ENCODE assay signal across 10 mouse cellular contexts in the genomic region with DNA sequence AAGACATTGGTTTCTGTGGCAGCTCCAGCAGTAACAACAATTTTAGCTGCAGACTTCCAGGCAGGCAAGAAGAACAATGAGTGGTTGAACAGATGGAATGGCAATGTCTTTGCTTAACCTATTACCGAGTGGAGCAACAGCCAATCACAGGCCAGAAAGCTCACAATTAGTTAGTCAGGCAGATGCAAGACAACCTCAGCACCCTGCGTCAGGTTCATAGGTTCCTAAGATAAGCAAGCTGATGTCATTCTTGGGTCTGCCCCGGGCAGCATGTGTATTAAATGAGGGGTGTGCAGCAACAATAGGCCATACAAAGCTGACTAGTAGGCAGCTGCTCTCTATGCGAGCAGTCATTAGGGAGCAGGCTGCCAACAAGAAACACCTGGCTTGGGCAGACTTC. TPM values are rescaled to one million over a fixed set of nuclear protein-coding genes. Genes with fewer than 3 reads are reported as not detected.
DNase-seq lines count a peak whose midpoint lies in the region; ATAC-seq and TF ChIP-seq lines count a peak whose summit lies in the region.
"Had no signal": no experiment of that assay in that cellular context is flagged by ENCODE, and none has a peak within 500 bp of the region (broad histone marks: within the 10 kb centered on the region; RNA-seq: fewer than 3 reads in every experiment).

No protein-coding gene starts in this region.

- H3K27me3 ChIP-seq in embryonic facial prominence, embryonic 10.5 days (replicated peaks; ENCODE audit: low read depth, poor library complexity, severe bottlenecking), result no peaks in the 10 kb centered on the region
- H3K27me3 ChIP-seq in hindbrain, embryonic 11.5 days (ENCODE audit: control insufficient read depth, insufficient read depth, low read length), result no peaks in the 10 kb centered on the region
- H3K27me3 ChIP-seq in midbrain, embryonic 15.5 days (replicated peaks), result no peaks in the 10 kb centered on the region
- H3K27me3 ChIP-seq: limb, embryonic 15.5 days had no signal

- H3K9me3 ChIP-seq in embryonic facial prominence, embryonic 10.5 days, result no peaks in the 10 kb centered on the region
- no peaks in the 10 kb centered on the region for H3K9me3 ChIP-seq in hindbrain, embryonic 11.5 days (ENCODE audit: control insufficient read depth, low read length)
- no peaks in the 10 kb centered on the region for H3K9me3 ChIP-seq in midbrain, embryonic 15.5 days
- H3K9me3 ChIP-seq: limb, embryonic 15.5 days had no signal

- peak; percentile 95 for DNase-seq in brain, embryonic 14.5 days (ENCODE audit: low read depth)
- peak; percentile 51 for DNase-seq in embryonic facial prominence, embryonic 10.5 days (ENCODE audit: low spot score)
- peak; percentile 75 for DNase-seq in hindbrain, embryonic 11.5 days (ENCODE audit: low spot score)
- no peak for DNase-seq in ovary, postnatal 36 days (ENCODE audit: low spot score)
- no peak for DNase-seq in layer of hippocampus, adult 11-12 months (ENCODE audit: low spot score)
- DNase-seq in left cerebral cortex, postnatal 14 days (ENCODE audit: low spot score in 2 of 2), result no peak

- peak overlapping the region; percentile 39 for H3K4me2 ChIP-seq in hindbrain, embryonic 11.5 days (replicated peaks; ENCODE audit: low read depth, low read length)
- H3K4me2 ChIP-seq in midbrain, embryonic 15.5 days, result peak overlapping the region; percentile 39
- H3K4me2 ChIP-seq: limb, embryonic 15.5 days had no signal

- TF ChIP-seq CTCF in brain, embryonic 14.5 days (IDR thresholded peaks at IDR 0.05; ENCODE audit: borderline replicate concordance, extremely low read depth, insufficient read depth, insufficient read length), result no peak

- peak overlapping the region; percentile 46 for H3K4me3 ChIP-seq in embryonic facial prominence, embryonic 10.5 days
- H3K4me3 ChIP-seq in hindbrain, embryonic 11.5 days (ENCODE audit: low read depth, low read length), result peak overlapping the region; percentile 35
- H3K4me3 ChIP-seq in midbrain, embryonic 15.5 days, result peak overlapping the region; percentile 34
- H3K4me3 ChIP-seq: erythroblast, embryonic 14.5 days; limb, embryonic 15.5 days had no signal

- no peaks in the 10 kb centered on the region for H3K36me3 ChIP-seq in embryonic facial prominence, embryonic 10.5 days (replicated peaks)
- no peaks in the 10 kb centered on the region for H3K36me3 ChIP-seq in hindbrain, embryonic 11.5 days (ENCODE audit: control insufficient read depth, insufficient read depth, low read length)
- no peaks in the 10 kb centered on the region for H3K36me3 ChIP-seq in midbrain, embryonic 15.5 days (replicated peaks)
- H3K36me3 ChIP-seq: limb, embryonic 15.5 days had no signal

- peak overlapping the region; percentile 50; the same call in 1 of the 2 replicates for H3K9ac ChIP-seq in hindbrain, embryonic 11.5 days (ENCODE audit: low read depth, low read length)
- H3K9ac ChIP-seq in midbrain, embryonic 15.5 days, result peak overlapping the region; percentile 23; the same call in 1 of the 2 replicates
- H3K9ac ChIP-seq: limb, embryonic 15.5 days had no signal

- 25% methylated on average over 4 of the region's 4 CpGs for WGBS in embryonic facial prominence, embryonic 10.5 days
- 16% methylated on average over 4 of the region's 4 CpGs for WGBS in hindbrain, embryonic 11.5 days
- WGBS in midbrain, embryonic 15.5 days, result 3% methylated on average over 4 of the region's 4 CpGs

- H3K27ac ChIP-seq in embryonic facial prominence, embryonic 10.5 days (replicated peaks), result peak overlapping the region; percentile 76
- H3K27ac ChIP-seq in hindbrain, embryonic 11.5 days (ENCODE audit: low read depth, low read length), result peak overlapping the region; percentile 85
- H3K27ac ChIP-seq in midbrain, embryonic 15.5 days, result peak overlapping the region; percentile 74
- H3K27ac ChIP-seq: limb, embryonic 15.5 days had no signal

- intact Hi-C loops in left cerebral cortex, postnatal 14 days (cut with DNase I), result no loop called here

- no peak for TF ChIP-seq POLR2A in brain, embryonic 14.5 days (IDR thresholded peaks at IDR 0.05; ENCODE audit: borderline replicate concordance, extremely low read depth, insufficient read depth, insufficient read length, poor library complexity, severe bottlenecking)

- peak; percentile 88 for ATAC-seq in hindbrain, embryonic 11.5 days (ENCODE audit: low FRiP score)
- ATAC-seq in midbrain, embryonic 15.5 days (replicated peaks), result peak; percentile 84
- ATAC-seq in granulocyte monocyte progenitor cell, adult 5-6 weeks (replicated peaks; ENCODE audit: poor library complexity, severe bottlenecking), result no peak

- H3K4me1 ChIP-seq in embryonic facial prominence, embryonic 10.5 days, result peaks cover 28% of the 10 kb centered on the region
- H3K4me1 ChIP-seq in hindbrain, embryonic 11.5 days (replicated peaks; ENCODE audit: control insufficient read depth, insufficient read depth, low read length), result no peaks in the 10 kb centered on the region; the same call in 1 of the 2 replicates
- H3K4me1 ChIP-seq in midbrain, embryonic 15.5 days, result peaks cover 56% of the 10 kb centered on the region

RNA-seq across cellular contexts. Expression of a gene that starts 19.1 kb away (rescaled TPM):
- polyA plus RNA-seq in brain, embryonic 14.5 days (2012; rRNA removed), result 8.5 and 10.1 TPM in 2 replicates
- polyA plus RNA-seq in embryonic facial prominence, embryonic 10.5 days (2016; fragmentation: Nextera tagmentation; extraction: Ambion mirVana), result 3.8 and 4.4 TPM in 2 replicates
- polyA plus RNA-seq in hindbrain, embryonic 11.5 days (2014; fragmentation: Nextera tagmentation; extraction: Ambion mirVana), result 12.6 and 16.2 TPM in 2 replicates
- polyA plus RNA-seq in midbrain, embryonic 15.5 days (2015; fragmentation: Nextera tagmentation; extraction: Ambion mirVana), result 6.0 and 6.4 TPM in 2 replicates
- 4.8 and 8.8 TPM in 2 replicates for total RNA-seq in granulocyte monocyte progenitor cell, adult 5-6 weeks (2014; fragmentation: Nextera tagmentation)
- total RNA-seq in granulocyte monocyte progenitor cell, adult 5-6 weeks (2017), result 4.5 and 6.1 TPM in 2 replicates
- total RNA-seq in left cerebral cortex, postnatal 14 days (2021), result 10 to 100 TPM; 10.7 to 10.9 TPM
- polyA plus RNA-seq: erythroblast, embryonic 14.5 days had no signal

Comparison
In these comparisons a context has a peak if more than half of its experiments do, and no peak if none do; other contexts are left out.
1. DNase-seq: peak in brain, embryonic 14.5 days (single experiment), embryonic facial prominence, embryonic 10.5 days (single experiment) and hindbrain, embryonic 11.5 days (single experiment); none in ovary, postnatal 36 days (single experiment), layer of hippocampus, adult 11-12 months (single experiment) and left cerebral cortex, postnatal 14 days (0 of 2).
2. Peak in every context shown above with its lines, with median percentiles within 50 percentile points of each other: H3K27ac ChIP-seq and H3K4me3 ChIP-seq.